22 mouse cellular contexts compared by ENCODE assay signal in the genomic region with DNA sequence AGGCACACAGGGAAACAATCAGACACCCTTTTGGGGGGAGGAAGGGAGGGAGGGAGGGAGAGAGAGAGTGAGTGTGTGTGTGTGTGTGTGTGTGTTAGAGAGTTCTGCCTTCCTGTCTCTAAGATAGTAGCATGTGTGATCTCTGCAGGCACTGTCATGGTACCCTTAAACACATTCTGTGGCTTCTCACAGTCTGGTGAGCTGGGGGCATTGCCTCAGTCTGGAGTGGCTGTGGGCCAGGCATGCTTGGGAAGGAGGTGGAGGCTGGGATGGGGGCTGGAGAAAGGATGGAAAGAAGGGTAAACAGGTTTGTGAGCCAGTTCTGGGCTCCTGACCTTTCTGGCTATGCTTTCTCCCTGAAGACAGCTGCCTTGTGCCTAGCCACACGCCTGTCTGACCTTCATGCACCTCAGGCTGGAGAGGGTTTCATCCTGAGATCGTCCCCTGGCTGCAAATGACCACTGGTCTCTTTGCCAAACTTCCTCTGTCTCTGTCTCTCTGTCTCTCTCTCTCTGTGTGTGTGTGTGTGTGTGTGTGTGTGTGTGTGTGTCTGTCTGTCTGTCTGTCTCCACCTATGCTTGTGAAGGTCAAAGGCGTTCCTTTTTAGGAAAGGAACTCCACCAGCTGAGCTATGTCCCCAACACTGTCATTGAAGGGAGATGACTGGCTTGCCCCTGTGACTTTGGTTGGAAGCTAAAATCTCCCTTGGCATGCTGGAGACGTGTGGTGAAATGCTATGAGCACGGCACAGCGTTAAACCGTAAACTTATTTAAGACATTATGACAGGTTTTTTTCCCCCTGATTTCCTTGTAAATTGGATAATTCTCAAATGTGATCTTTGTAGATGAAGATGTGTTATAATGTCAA.
A peak's percentile ranks its signal among the peaks of the same experiment; 100 is the strongest.
DNase-seq lines count a peak whose midpoint lies in the region; ATAC-seq and TF ChIP-seq lines count a peak whose summit lies in the region.
"Had no signal": no experiment of that assay in that cellular context is flagged by ENCODE, and none has a peak within 500 bp of the region (broad histone marks: within the 10 kb centered on the region; RNA-seq: fewer than 3 reads in every experiment).

No protein-coding gene starts in this region.

- ATAC-seq in heart, embryonic 15.5 days (replicated peaks; ENCODE audit: insufficient number of reproducible peaks, insufficient read depth, low FRiP score, low read depth) = no peak
- no peak for ATAC-seq in Patski
- peak; percentile 79 for ATAC-seq in lung, embryonic 16.5 days (ENCODE audit: low read depth)
- ATAC-seq: forebrain, embryonic 13.5 days; hindbrain, postnatal 0 days; intestine, postnatal 0 days; midbrain, embryonic 15.5 days had no signal

- H3K27me3 ChIP-seq in heart, embryonic 15.5 days = peaks cover 12% of the 10 kb centered on the region; the same call in 1 of the 2 replicates
- H3K27me3 ChIP-seq in heart, adult 2 months (ENCODE audit: control insufficient read depth, insufficient read depth, low read length) = no peaks in the 10 kb centered on the region
- no peaks in the 10 kb centered on the region for H3K27me3 ChIP-seq in Patski
- H3K27me3 ChIP-seq in lung, embryonic 16.5 days (ENCODE audit: control insufficient read depth, insufficient read depth, low read depth, low read length) = no peaks in the 10 kb centered on the region
- H3K27me3 ChIP-seq: embryonic facial prominence, embryonic 12.5 days; forebrain, embryonic 13.5 days; midbrain, embryonic 15.5 days; stomach, embryonic 15.5 days had no signal

- TF ChIP-seq EP300 in heart, adult 2 months (IDR thresholded peaks at IDR 0.05; ENCODE audit: insufficient read depth, low read depth, low read length) = no peak

- no peak for TF ChIP-seq CTCF in heart, adult 2 months (IDR thresholded peaks at IDR 0.05)
- no peak for TF ChIP-seq CTCF in Patski (IDR thresholded peaks at IDR 0.05)

- in situ Hi-C loops in Patski (cut with MboI; ENCODE audit: low pct_unique_long_range_greater_than_20kb) = no loop called here

- WGBS in heart, embryonic 15.5 days = 57% methylated on average over 7 of the region's 7 CpGs
- 58% methylated on average over 7 of the region's 7 CpGs for WGBS in heart, adult 2 months
- WGBS in lung, embryonic 16.5 days = 43% methylated on average over 7 of the region's 7 CpGs

- H3K4me2 ChIP-seq in heart, embryonic 15.5 days = no peak overlapping the region
- no peak overlapping the region for H3K4me2 ChIP-seq in lung, embryonic 16.5 days (ENCODE audit: low read depth, low read length)
- H3K4me2 ChIP-seq: embryonic facial prominence, embryonic 12.5 days; forebrain, embryonic 13.5 days; midbrain, embryonic 15.5 days; stomach, embryonic 15.5 days had no signal

- TF ChIP-seq POLR2A in heart, adult 2 months (IDR thresholded peaks at IDR 0.05; ENCODE audit: insufficient read depth, low read depth, low read length) = no peak

- CTCF ChIA-PET in Patski (lab: Charles Lee) = interaction anchor here (1.0 kb wide), 1 partner anchor 11 kb away, joined by 3 read pairs; no protein-coding TSS in a partner anchor

- H3K36me3 ChIP-seq in heart, embryonic 15.5 days = no peaks in the 10 kb centered on the region
- H3K36me3 ChIP-seq in heart, adult 2 months (ENCODE audit: control insufficient read depth, insufficient read depth, low read length) = no peaks in the 10 kb centered on the region
- no peaks in the 10 kb centered on the region for H3K36me3 ChIP-seq in lung, embryonic 16.5 days (ENCODE audit: control insufficient read depth, insufficient read depth, low read length)
- H3K36me3 ChIP-seq: embryonic facial prominence, embryonic 12.5 days; midbrain, embryonic 15.5 days; stomach, embryonic 15.5 days had no signal

- POLR2A ChIA-PET in Patski (lab: Charles Lee) = interaction anchor here (0.6 to 0.7 kb wide), 2 partner anchors 9 to 241 kb away, joined by 3 read pairs; no protein-coding TSS in a partner anchor

- peak overlapping the region; percentile 49 for H3K27ac ChIP-seq in heart, embryonic 15.5 days
- no peak overlapping the region for H3K27ac ChIP-seq in heart, adult 2 months
- no peak overlapping the region; the same call in 1 of the 2 replicates for H3K27ac ChIP-seq in lung, embryonic 16.5 days (ENCODE audit: low read length)
- H3K27ac ChIP-seq: embryonic facial prominence, embryonic 12.5 days; forebrain, embryonic 13.5 days; hindbrain, postnatal 0 days; liver, embryonic 14.5 days; midbrain, embryonic 15.5 days; stomach, embryonic 15.5 days had no signal

- H3K4me1 ChIP-seq in heart, embryonic 15.5 days (replicated peaks) = peaks cover 12% of the 10 kb centered on the region
- H3K4me1 ChIP-seq in heart, adult 2 months (ENCODE audit: control insufficient read depth, insufficient read depth, low read length) = peaks cover 2% of the 10 kb centered on the region; the same call in 1 of the 2 replicates
- peaks cover 10% of the 10 kb centered on the region; the same call in 1 of the 2 replicates for H3K4me1 ChIP-seq in lung, embryonic 16.5 days (replicated peaks; ENCODE audit: control insufficient read depth, insufficient read depth, low read length)
- H3K4me1 ChIP-seq: forebrain, embryonic 13.5 days; midbrain, embryonic 15.5 days; stomach, embryonic 15.5 days had no signal

- peak; percentile 10 for DNase-seq in adrenal gland, postnatal 14 days
- DNase-seq in adrenal gland, adult (ENCODE audit: inconsistent age in 2 of 2, low spot score in 1 of 2) = no peak
- DNase-seq in heart, adult 2 months = no peak
- DNase-seq in Patski (ENCODE audit: low read depth, low spot score) = peak; percentile 10
- no peak for DNase-seq in T-cell, adult 2 months (ENCODE audit: low spot score)
- no peak for DNase-seq in thymus, postnatal 25 days
- DNase-seq: adrenal gland, postnatal 36 days; cerebellum, adult 18-20 months; gastrocnemius, postnatal 25 days; retina, postnatal 1 day; thymus, adult 2 months had no signal

- intact Hi-C loops in heart, adult 2 months (cut with DNase I) = no loop called here

- no peaks in the 10 kb centered on the region for H3K9me3 ChIP-seq in heart, embryonic 15.5 days (replicated peaks)
- no peaks in the 10 kb centered on the region for H3K9me3 ChIP-seq in lung, embryonic 16.5 days (ENCODE audit: control insufficient read depth, low read length)
- H3K9me3 ChIP-seq: embryonic facial prominence, embryonic 12.5 days; forebrain, embryonic 13.5 days; midbrain, embryonic 15.5 days; stomach, embryonic 15.5 days had no signal

- H3K9ac ChIP-seq in heart, embryonic 15.5 days = no peak overlapping the region
- H3K9ac ChIP-seq in heart, adult 2 months (ENCODE audit: low read depth, low read length) = no peak overlapping the region
- H3K9ac ChIP-seq in lung, embryonic 16.5 days (ENCODE audit: low read length) = no peak overlapping the region
- H3K9ac ChIP-seq: embryonic facial prominence, embryonic 12.5 days; forebrain, embryonic 13.5 days; liver, embryonic 14.5 days; midbrain, embryonic 15.5 days; stomach, embryonic 15.5 days had no signal

- no peak overlapping the region for H3K4me3 ChIP-seq in heart, embryonic 15.5 days
- no peak overlapping the region for H3K4me3 ChIP-seq in heart, adult 2 months
- no peak overlapping the region for H3K4me3 ChIP-seq in lung, embryonic 16.5 days (ENCODE audit: low read length)
- H3K4me3 ChIP-seq: embryonic facial prominence, embryonic 12.5 days; erythroblast, embryonic 14.5 days; forebrain, embryonic 13.5 days; midbrain, embryonic 15.5 days; myocyte; stomach, embryonic 15.5 days had no signal

- H3K79me2 ChIP-seq in heart, adult 2 months (replicated peaks; ENCODE audit: control insufficient read depth, insufficient read depth, low read length) = no peaks in the 10 kb centered on the region

Comparison
In these comparisons a context has a peak if more than half of its experiments do, and no peak if none do; other contexts are left out.
1. DNase-seq: peak in adrenal gland, postnatal 14 days (single experiment) and Patski (single experiment); none in adrenal gland, adult (0 of 2), heart, adult 2 months (0 of 2), T-cell, adult 2 months (single experiment) and thymus, postnatal 25 days (single experiment).